Mouse (Mus musculus): Measurements from ENCODE around the gene Gas2l2.
A peak's percentile ranks its signal among the peaks of the same experiment; 100 is the strongest.

Gene Gas2l2

DNA sequence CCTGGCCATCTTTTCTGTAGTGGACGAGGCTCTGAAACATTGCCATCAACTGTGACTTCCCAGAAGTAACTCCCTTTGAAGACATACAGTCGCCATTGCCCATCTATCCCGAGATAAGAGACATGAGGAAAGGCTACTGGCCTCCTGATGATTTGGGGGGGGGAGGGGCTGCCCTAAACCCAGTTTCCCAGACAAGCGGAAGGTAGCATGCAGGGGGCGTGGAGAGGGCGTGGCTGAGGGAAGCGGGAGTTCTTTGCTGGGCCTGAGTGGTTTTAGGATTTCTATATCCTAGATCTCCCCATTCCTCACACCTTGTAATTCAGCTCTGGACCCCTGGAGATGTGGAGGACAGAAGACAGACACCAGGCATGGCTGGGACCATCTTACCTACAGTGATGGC is 14.6 kb upstream of the Gas2l2 start:
- no peak for DNase-seq (ENCODE audit: extremely low spot score, low spot score)

DNA sequence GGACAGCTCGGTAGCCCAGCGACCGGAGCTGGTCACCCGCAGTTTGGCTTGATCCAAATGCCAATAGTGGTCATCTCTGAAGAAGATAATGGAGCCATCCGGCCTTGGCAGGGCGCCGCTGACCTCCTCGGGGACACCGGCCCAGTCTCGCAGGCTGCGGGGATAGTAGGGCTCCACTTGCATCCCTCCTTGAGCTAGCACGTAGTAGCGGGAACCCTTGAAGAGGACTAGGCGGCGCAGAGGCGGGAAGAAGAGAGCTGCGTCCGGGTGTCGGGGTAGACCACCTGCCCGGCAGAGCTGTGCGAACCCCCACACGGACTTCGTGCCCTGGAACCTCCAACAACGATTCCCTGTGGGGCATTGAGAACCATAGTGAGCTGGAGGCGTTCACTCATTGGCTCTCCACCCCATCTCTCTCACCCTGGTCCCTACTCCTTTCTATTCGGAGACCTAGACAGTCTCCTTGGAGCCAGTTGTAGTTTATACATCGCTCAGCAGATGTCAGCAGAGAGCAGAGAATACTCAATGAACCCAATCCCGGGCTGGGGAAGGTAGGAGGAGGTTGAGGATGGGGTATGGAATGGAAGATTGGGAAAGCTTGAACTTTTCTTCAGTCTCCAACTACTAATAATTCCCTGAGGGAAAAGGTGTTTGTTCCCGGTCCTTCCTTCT is 13.5 kb upstream of the Gas2l2 start:
- DNase-seq (ENCODE audit: extremely low spot score, low spot score): peak; percentile 79

DNA sequence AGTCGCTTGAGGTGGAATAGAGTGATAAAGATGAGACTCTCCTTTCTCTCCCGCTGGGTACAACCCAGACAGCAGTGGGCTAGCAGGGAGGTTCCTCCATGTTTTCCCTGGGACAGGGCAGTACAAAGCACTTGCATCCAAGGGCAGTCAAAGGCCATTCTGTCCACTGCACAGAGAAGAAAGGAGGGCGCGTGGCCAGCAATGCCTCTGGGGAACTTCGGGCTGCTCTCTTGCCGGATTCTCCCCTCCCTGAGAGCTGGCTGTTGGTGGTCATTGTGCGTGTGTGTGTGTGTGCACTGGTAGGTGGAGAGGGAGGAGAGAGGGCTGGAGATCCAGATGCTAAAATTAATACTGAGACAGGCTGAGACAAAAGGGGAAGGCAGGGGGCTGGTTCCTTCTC is 12.0 kb upstream of the Gas2l2 start:
- DNase-seq (ENCODE audit: extremely low spot score, low spot score): no peak

DNA sequence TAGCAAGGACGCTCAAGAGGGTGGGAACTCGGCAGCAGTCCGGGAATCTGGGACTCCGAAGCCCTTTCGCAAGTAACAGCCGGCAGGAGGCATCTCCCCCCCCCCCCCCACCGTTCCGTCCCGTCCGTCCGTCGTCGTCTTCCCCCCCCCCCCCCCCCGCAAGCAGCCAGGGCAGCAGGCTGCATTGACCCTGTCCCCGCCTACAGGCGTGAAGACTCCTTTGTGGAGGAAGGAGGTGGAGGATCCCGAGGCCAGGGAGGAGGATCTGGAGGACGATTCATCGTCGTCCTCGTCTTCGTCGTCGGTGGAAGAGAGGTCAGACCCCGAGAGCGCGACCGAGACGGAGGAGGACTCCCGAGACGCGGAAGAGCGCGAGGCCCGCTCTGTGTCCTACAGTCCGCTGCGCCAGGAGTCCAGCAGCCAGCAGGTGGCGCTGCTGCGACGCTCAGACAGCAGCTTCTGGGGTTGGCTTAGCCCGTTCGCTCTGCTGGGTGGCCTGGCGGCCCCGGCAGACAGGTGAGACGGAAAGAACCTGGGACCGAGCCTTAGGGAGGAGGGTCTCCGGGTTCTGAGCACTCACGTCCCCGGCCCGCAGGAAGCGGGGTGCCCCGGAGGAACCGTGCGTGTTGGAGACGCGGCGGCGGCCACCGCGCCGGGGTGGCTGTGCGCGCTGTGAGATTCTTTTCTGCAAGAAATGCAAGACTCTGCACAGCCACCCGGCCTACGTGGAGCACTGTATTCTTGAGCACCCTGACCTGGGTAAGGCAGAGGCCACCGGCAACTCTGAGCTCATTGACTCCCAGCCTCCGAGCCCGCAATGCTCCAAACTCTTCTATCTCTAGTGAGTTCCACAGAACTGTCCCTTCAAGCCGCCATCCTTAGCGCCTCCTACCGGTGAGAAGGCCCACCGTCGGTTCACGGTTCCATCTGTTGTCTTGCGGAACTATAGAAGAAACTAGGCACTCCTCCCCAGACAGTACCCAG is 11.1 kb upstream of the Gas2l2 start:
- DNase-seq (ENCODE audit: extremely low spot score, low spot score): peak; percentile 90

DNA sequence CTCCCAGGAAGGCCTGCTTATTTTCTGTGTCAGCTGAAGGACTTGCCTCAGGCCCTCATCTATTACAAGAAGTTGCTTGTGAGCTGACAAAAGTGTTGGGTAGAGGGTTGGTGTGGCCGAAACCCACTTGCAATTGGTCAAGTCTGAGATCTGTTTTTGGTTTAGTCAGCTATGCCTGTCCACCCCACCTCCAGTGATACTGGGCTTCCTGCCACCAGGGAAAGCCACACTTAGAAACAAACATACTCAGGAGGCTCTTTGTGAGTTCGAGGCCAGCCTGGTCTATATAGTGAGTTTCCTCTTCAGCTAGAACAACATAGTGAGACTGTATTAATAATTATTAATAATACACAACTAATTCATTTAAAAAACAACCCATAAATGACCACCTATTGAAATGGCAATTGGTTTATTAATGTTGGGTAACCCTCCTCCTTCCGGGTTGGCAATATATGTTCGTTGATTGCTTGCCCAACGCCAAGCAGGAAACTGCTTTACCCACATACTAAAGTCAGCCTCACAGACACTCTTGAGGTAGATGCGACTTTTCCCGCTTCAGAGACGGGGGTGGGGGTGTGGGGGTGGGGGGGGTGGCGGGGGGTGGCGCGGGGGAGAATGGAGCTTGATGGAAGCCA is 10.3 kb upstream of the Gas2l2 start:
- no peak for DNase-seq (ENCODE audit: extremely low spot score, low spot score)

DNA sequence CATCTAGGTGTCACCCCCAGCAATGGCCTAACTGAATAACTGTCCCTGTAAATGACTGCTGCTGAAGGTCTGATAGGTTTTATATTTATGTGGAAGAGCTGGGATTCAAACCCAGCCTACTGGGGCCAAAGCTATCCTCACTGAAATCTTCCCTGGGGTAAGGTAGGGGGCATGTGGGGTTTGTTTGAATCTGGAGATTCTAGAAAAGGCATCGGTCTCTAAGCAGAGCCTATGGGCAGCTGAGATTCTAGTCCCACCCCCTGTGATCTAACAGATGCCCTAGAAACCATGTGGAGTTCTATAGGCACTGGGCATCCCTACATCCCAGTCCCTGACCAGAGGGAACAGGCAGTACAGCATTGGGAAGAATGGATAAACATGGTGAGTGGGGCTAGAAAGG is 8.1 kb upstream of the Gas2l2 start, which contains the start of gene 1700020L24Rik:
TSS of gene 1700020L24Rik (plus strand) at position 301 of the 400 bp plus-strand sequence.
- DNase-seq (ENCODE audit: extremely low spot score, low spot score): no peak

DNA sequence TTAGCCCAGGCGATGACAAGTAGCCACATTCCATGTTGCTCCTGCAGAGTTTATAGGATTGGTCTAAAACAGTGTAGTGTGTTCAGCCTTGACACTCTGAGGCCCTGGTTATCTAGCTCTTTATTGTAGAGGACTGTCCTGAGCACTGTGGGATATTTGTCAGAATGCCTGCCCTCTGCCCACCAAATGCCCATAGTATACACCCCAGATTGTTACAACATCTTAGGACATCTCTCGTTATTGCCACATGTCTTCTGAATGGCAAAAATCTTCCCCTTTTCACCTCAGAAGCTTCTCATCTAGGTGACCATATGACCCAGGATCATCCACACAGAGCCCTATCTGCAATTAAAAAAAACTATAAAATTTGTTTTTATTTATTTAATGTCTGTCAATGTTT is 3.3 kb upstream of the Gas2l2 start:
- no peak for DNase-seq (ENCODE audit: extremely low spot score, low spot score)

DNA sequence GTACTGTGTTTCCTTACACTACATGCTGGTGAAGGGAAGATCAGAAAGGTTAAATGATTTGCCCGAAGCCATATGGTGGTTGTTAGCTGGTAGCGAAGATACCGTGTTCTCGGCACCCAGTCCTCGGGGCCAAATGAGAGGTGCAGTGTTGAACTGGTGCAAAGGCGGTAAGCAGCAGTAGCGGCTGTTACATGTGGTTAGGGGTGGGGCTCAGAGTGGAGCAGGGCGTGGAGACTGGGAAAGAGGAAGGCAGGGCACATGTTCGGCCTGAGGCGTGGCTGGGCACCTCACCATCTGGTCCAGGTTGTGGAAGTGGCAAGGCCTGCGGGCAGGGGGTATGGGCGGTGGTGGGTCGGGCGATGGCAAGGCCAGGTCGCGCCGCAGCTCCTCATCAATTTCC is 2.3 kb downstream of the Gas2l2 start:
- DNase-seq (ENCODE audit: extremely low spot score, low spot score): no peak

DNA sequence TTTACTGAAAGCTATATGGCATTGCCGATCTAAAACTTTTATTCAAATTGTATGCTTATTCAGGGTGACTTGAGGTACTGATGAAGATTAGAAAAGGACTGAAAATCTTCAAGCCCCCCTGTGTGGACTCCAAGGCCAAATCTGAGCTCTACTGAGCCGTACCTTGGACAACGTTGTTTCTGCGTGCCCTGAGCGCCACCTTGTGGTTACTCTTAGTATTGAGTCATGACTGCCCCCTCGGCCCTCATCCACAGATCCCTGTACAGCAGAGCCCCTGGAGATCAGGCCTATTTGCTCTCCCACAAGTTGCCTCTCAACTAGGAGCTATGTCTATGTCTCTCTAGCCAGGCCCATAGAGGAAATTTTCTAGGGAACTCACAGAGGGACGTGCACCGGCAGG is 4.6 kb downstream of the Gas2l2 start:
- DNase-seq (ENCODE audit: extremely low spot score, low spot score): peak; percentile 84

DNA sequence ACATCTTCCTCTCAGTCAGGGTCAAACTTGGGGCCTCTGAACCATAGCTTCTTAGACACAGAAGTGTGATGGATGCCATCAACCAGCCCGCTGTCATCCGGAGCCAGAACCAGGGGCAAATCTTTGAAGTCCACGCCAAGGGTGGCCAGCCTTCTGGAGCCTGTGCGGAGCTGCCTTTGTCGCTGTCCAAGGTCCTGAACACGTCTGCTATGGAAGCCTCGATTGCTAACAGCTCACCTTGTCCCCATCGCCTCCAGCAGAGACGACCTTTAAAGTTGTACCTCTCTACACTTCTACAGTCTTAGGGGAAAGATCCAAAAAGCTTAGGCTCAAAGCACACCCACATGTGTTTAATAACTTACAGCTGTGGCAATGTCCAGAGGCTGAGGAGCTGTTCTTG is 8.0 kb downstream of the Gas2l2 start:
- DNase-seq (ENCODE audit: extremely low spot score, low spot score): peak; percentile 82

DNA sequence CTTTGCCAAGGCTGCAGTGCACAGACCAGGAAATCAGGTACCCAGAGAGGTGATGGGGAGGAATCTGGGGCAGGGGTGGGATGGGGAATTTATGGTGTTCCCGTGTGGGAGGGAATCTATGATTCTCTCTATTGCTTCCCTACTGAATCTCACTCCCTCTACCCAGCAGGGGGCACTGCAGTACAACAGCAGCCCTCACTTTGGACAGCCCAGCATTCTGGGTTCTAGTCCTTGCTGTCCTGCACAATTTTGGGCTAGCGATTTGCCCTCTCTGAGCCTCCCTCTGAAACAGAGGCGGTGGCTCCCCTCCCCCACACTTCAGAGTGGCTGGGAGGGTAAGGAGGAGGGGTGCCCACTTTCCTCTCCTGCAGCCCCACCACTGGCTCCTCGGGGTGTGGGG is 8.9 kb downstream of the Gas2l2 start:
- DNase-seq (ENCODE audit: extremely low spot score, low spot score): no peak

DNA sequence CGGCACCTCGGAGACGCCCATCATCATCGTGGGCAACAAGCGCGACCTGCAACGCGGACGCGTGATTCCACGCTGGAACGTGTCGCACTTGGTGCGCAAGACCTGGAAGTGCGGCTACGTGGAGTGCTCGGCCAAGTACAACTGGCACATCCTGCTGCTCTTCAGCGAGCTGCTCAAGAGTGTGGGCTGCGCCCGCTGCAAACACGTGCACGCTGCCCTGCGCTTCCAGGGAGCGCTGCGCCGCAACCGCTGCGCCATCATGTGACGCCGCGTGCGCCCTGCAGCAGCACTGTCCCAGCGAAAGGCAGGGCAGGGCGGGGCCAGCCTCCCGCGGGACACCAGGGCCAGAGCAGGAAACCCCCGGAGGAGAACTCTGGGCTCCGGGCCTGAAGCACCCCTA is 10.7 kb downstream of the Gas2l2 start:
- no peak for DNase-seq (ENCODE audit: extremely low spot score, low spot score)

DNA sequence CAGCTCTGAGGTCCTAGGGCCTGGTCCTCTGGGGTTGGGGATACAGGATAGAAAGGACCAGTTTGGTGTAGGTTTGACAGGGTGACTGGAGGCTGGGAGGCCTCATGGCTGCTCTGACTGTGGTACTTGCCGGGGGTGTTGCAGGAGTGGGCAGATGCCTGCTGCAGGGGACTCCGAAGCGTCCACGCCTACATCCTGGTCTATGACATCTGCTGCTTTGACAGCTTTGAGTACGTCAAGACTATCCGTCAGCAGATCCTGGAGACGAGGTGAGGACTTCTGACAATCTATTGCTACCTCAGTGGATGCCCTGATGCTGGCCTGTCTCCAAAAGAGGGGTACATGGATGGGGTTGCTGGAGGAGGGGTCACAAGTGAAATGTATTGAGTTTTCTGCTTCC is 11.5 kb downstream of the Gas2l2 start:
- no peak for DNase-seq (ENCODE audit: extremely low spot score, low spot score)

DNA sequence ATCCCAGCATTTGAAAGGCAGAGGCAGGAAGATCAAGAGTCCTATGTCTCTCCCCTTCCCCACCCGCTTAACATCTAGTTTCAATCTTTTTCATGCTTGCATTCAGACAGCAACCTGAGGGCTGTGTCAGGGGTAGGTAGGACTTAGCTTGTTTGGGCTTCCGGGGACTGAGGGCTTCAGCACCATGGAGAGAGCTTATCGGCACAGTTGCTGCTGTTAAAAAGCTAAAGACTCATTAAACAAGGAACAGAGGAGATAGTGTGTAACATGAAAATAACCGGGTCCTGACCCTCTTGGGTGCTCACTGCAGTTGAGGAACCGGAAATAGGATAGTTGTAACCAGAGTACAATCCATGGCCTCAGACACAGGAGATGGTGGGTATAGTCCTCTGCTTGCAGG is 12.2 kb downstream of the Gas2l2 start:
- DNase-seq (ENCODE audit: extremely low spot score, low spot score): peak; percentile 51

DNA sequence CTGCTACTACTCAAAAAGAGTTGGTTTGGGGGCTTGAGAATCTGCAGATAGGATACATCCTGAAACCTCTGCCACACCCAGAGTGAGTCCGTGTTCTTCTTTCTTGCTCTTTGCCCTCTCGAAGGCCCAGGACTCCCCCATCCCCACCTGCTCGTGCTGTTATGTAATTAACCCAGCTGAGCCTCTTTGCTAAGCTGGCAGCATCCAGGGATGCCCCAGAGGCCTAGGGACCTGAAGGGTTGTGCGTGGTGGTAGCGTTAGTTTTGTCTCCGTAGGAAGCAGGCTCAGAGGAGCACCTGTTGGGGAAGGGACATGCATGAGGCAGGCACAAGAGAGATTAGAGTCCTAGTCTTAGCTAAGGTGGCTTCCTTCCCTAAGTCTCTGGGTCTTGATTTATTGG is 18.7 kb downstream of the Gas2l2 start:
- no peak for DNase-seq (ENCODE audit: extremely low spot score, low spot score)

DNA sequence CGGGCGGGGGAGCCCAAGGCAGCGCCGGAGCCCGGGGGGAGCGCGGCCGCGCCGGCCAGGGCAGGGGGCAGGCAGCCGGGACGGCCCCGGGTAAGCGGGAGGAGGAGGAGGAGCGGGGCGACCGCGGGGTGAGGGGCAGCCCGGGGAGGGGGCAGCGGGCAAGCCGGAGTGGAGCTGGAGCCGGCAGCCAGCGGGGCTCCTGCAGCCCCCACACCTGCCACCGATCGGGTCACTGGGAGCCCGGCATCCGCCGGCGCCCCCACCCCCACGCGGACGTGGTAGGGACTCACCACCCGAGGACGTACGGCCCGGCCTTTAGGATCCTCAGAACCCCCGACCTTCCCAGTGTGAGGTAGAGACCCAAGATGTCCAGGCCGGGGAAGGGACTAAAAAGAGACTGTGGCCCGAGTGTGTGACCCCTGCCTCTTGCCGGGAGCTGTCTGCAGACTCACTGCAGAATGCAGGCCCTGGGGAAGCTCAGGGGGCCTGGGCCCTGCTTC is 19.4 kb downstream of the Gas2l2 start:
- DNase-seq (ENCODE audit: extremely low spot score, low spot score): peak; percentile 52

DNA sequence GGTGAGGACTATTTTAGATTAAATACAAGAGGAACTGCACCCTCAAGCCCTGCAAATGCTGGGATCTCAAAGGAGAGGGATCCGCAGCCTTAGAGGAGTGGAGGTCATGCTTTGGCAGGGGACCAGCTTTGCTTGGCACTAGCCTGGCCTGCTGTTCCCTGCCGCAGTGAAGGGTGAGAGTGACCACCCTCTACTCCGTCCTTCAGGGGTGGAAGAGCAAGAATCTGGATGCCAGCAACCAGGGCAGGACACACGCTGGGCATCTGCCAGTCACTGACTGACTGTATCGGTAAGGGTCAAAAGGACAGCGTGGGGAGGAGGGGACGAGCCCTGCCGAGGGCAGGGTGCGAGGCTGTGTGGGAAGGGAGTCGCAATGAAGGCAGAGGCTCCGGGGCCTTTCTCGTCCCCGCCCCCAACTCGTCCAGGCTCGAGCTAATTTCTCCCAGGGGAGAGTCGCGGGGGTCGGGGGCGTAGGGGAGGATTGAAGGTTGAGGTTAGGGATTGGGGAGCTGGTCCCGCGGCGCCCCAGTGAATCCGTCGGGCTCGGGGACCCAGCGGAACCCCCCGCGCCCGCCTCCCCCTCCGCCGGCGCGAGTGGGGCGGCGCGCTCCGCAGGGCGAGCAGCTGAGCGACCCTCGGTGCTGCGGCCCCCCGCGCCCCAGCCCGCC is 20.0 kb downstream of the Gas2l2 start, which contains the start of gene Rasl10b:
TSS of gene Rasl10b (plus strand) at position 51 of the 668 bp plus-strand sequence.
- peak; percentile 59 for DNase-seq (ENCODE audit: extremely low spot score, low spot score)

DNA sequence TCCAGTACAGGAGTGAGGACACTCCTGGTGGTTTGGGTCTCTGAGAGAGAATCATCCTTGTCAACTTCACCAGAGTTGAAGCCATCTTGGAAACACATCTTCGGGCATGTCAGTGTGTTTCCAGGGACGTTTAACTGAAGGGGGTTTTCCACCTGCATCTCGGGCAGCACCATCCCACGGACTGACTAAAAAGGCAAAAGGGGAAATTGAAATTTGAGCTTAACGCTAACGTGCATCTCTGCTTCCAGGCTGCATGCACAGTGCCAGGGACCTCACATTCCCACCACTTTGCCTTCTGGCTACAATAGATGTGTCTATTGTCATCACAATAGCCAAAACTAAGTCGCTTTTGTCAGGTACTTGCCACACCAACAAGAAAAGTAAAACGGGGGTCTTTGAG is 21.0 kb downstream of the Gas2l2 start:
- no peak for DNase-seq (ENCODE audit: extremely low spot score, low spot score)

DNA sequence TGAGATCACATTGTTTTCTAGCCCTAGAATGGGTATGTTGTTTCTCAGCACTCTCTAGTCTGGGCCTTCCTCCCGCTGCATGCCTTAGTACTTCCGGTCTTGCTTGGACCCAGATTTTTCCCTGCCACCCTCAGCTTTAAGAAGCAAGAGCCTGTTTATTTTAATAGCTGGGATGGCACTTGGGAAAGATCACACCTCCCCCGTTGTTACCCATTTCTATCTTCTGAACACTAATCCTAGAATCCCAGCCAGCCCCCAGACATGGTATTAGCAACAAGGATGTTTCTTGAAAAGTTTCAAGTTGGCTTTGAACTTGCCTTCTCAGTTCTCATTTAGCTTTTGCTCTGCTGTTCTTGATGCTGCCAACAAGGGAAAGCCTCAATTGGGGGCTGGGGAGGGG is 22.9 kb downstream of the Gas2l2 start:
- no peak for DNase-seq (ENCODE audit: extremely low spot score, low spot score)

DNA sequence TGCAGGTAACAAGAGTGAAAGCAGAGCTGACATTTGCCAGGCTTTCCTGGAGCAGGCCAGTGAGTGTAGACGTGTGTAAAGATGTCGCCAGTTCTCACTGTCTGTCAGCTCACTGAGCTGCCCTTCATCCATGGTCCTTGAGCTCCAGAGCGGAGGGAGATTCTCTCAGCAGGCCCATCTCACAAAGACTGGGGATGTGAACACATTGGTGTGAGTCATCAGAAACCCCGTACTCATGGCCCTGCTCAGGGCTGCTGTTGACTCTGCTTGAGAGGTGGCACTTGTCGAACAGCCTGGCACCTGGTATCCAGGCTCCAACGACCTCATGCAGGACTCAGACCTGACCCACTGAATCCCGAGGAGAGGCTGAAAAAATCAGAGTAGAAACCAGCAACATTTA is 25.5 kb downstream of the Gas2l2 start:
- no peak for DNase-seq (ENCODE audit: extremely low spot score, low spot score)

DNA sequence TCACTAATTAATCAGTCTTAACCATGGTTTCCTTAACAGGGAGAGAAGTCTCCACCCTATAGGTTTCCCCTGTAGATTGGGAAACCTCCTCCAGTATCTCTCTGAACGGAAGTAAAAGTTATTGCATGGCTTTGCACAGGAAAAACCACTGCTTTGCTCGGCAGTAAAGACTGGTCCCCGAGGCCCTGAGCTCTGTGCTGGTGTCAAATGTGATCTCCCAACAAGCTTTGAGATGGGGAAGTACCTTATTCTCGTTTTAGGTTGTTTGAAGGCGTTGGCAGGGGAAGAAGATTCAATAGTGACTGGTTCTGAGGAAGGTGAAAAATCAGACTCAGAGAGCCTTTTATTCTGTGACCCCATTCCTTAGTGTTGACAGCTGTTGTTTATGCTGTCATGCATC is 30.5 kb downstream of the Gas2l2 start:
- no peak for DNase-seq (ENCODE audit: extremely low spot score, low spot score)
